Mouse (Mus musculus) ES-E14 (cell line): ENCODE data around the gene Neil1. TPM values are rescaled to one million over a fixed set of nuclear protein-coding genes. Genes with fewer than 3 reads are reported as not detected.

Experiments used
- DNase-seq: peaks from one replicate; pipeline ENCODE4 v3.0.0-alpha.2; 2013; ENCODE audit warnings: low read depth, low spot score
- H3K27ac ChIP-seq: 2 replicates; pipeline ENCODE4 v1.5.1; 2012; ENCODE audit warnings: low read depth, mild to moderate bottlenecking, low read length, moderate library complexity, mixed read lengths; ENCODE audit not compliant: poor library complexity, insufficient read depth, severe bottlenecking
- H3K36me3 ChIP-seq: 2 replicates; pipeline ENCODE4 v1.6.1; 2012; ENCODE audit warnings: mild to moderate bottlenecking, low read length, moderate library complexity, mixed read lengths; ENCODE audit not compliant: control insufficient read depth, poor library complexity, insufficient read depth, severe bottlenecking
- H3K4me1 ChIP-seq, 2 experiments: fragments of 150-350 bp in 1 of 2; sonication (generic) in 1 of 2; 2 replicates each; pipeline ENCODE4 v1.6.1; 2012; ENCODE audit warnings: low read length in 2 of 2, mild to moderate bottlenecking in 1 of 2, mixed read lengths in 1 of 2; ENCODE audit not compliant: control insufficient read depth in 2 of 2, insufficient read depth in 2 of 2, poor library complexity in 1 of 2
- H3K4me3 ChIP-seq, 2 experiments: fragments of 150-350 bp in 1 of 2; sonication (generic) in 1 of 2; 2 replicates each; pipeline ENCODE4 v1.5.1; 2012; ENCODE audit warnings: low read length in 2 of 2, low read depth in 1 of 2, mild to moderate bottlenecking in 1 of 2, mixed read lengths in 1 of 2; ENCODE audit not compliant: insufficient read depth in 1 of 2, poor library complexity in 1 of 2, severe bottlenecking in 1 of 2
- H3K9ac ChIP-seq: 2 replicates; pipeline ENCODE4 v1.6.1; 2012; ENCODE audit warnings: low read depth, mild to moderate bottlenecking, low read length, mixed read lengths; ENCODE audit not compliant: poor library complexity, insufficient read depth, severe bottlenecking
- H3K9me3 ChIP-seq: fragments of 150-350 bp; sonication (generic); 2 replicates; pipeline ENCODE4 v1.6.1; 2012; ENCODE audit warnings: low read depth, mild to moderate bottlenecking, low read length; ENCODE audit not compliant: control insufficient read depth, insufficient read depth
- CHD2 ChIP-seq: IDR thresholded peaks from 2 replicates; pipeline ENCODE4 v1.6.1; 2014; ENCODE audit warnings: mild to moderate bottlenecking, low read depth, low read length, inconsistent platforms
- HCFC1 ChIP-seq: IDR thresholded peaks from 2 replicates; pipeline ENCODE4 v1.6.1; 2012; ENCODE audit warnings: low read length, inconsistent platforms, borderline replicate concordance; ENCODE audit not compliant: insufficient read depth
- MAFK ChIP-seq: IDR thresholded peaks from 2 replicates; pipeline ENCODE4 v1.6.1; 2014; ENCODE audit warnings: mild to moderate bottlenecking, low read depth, low read length, inconsistent platforms; ENCODE audit not compliant: insufficient read depth
- ZC3H11A ChIP-seq: IDR thresholded peaks from 2 replicates; pipeline ENCODE4 v1.6.1; 2012; ENCODE audit warnings: low read depth, mild to moderate bottlenecking, inconsistent platforms, low read length, borderline replicate concordance
- ZNF384 ChIP-seq: IDR thresholded peaks from 2 replicates; pipeline ENCODE4 v1.6.1; 2012; ENCODE audit warnings: low read depth, low read length, inconsistent platforms
- in situ Hi-C, 2 experiments: fragments of 600-800 bp; cut with MboI; formaldehyde crosslinking; loops; one replicate each; pipeline ENCODE4 v1.15.1; 2025; ENCODE audit warnings: low sequenced_read_pairs in 2 of 2, inconsistent platforms in 1 of 2; ENCODE audit not compliant: unreplicated experiment in 2 of 2
- total RNA-seq: library from RNA; depleted of rRNA; stranded (reverse); fragments of 300-350 nt; gene quantifications from 2 replicates; pipeline ENCODE4 v1.2.3, GENCODE M21; 2012; rRNA removed

The Neil1 gene
- total RNA-seq, 1 experiment: 4.4 TPM

DNA sequence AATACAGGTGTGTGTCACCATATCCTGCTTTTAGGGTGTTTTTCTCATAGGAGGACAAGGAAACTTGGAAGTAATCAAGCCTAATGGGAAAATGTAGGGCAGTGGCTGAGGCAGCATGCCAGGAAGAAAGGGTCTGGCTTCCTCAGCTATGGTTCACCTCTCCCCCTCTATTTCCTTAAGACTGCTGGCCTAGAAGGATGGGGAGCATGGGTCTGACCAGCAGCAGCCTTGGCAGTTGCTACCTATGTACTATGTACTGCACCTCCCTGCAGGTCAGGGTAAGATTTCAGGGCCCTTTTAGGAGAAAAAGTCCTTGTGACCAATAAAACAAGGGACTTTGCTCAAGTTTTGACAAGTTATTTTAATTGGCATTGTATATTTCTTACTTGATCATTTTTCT is 18.5 kb downstream of the Neil1 start:
- no peak for DNase-seq
- no peak overlapping the region for H3K27ac ChIP-seq
- in situ Hi-C loops: no loop called here
- no peak overlapping the region for H3K9ac ChIP-seq
- H3K9me3 ChIP-seq: no peaks in the 10 kb centered on the region
- H3K4me3 ChIP-seq: no peak overlapping the region
- peaks cover 0 to 1% of the 10 kb centered on the region in 2 experiments; a peak in 1 of 4 replicates for H3K4me1 ChIP-seq
- TF ChIP-seq ZNF384 (no peak), CHD2 (no peak), HCFC1 (no peak), MAFK (no peak), ZC3H11A (no peak)
- H3K36me3 ChIP-seq: peaks cover 7% of the 10 kb centered on the region

DNA sequence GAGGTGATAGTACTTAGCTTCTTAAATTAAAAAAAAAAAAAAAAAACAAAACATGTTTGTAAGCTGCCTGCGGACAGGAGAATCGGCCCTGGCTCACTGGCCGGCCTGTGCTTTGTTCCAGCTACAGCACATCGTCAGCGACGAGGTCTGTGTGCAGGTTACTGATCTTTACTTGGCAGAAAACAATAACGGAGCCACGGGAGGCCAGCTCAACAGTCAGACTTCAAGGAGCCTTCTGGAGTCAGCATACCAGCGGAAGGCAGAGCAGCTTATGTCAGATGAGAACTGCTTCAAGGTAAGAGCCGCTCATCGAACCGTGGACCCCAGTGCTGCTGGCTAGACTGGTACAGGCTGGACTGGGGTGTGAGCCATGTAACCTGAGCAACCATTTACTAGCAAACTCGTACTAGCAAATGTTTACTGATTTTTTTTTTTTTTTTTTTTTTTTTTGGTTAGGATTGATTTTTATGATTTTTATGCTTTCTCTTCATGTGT is 30.8 kb downstream of the Neil1 start:
- DNase-seq: no peak
- no peaks in the 10 kb centered on the region for H3K4me1 ChIP-seq
- in situ Hi-C loops: no loop called here
- peaks cover 34% of the 10 kb centered on the region for H3K36me3 ChIP-seq
- H3K27ac ChIP-seq: no peak overlapping the region
- H3K9ac ChIP-seq: no peak overlapping the region
- H3K9me3 ChIP-seq: no peaks in the 10 kb centered on the region
- H3K4me3 ChIP-seq: no peak overlapping the region
- no peak for TF ChIP-seq ZC3H11A
- TF ChIP-seq MAFK: no peak
- TF ChIP-seq HCFC1: no peak
- no peak; the same call in 1 of the 2 replicates for TF ChIP-seq ZNF384
- TF ChIP-seq CHD2: no peak

Other genes with a start within 250 kb of the Neil1 start
- 1.6 and 4.1 TPM in 2 replicates for gene Snx33, start 219.9 kb downstream of the Neil1 start, total RNA-seq
- 106 and 108 TPM in 2 replicates for gene Imp3, start 210.8 kb downstream of the Neil1 start, total RNA-seq
- gene Snupn, start 197.4 kb downstream of the Neil1 start, total RNA-seq: 16.4 and 18.2 TPM in 2 replicates
- 3.0 and 6.8 TPM in 2 replicates for gene Ptpn9, start 153.4 kb downstream of the Neil1 start, total RNA-seq
- 78.3 and 88.1 TPM in 2 replicates for gene Sin3a, start 76.3 kb downstream of the Neil1 start, total RNA-seq
- 122 and 211 TPM in 2 replicates for gene Man2c1, start 17.6 kb downstream of the Neil1 start, total RNA-seq
- gene Commd4, start 10.0 kb upstream of the Neil1 start, total RNA-seq: 116 and 173 TPM in 2 replicates
- gene Trcg1, start 88.3 kb upstream of the Neil1 start, total RNA-seq: not detected in 2 replicates
- 21.8 and 35.6 TPM in 2 replicates for gene 1700017B05Rik, start 114.3 kb upstream of the Neil1 start, total RNA-seq